ENCODE assay signal across 8 mouse cellular contexts in the genomic region with DNA sequence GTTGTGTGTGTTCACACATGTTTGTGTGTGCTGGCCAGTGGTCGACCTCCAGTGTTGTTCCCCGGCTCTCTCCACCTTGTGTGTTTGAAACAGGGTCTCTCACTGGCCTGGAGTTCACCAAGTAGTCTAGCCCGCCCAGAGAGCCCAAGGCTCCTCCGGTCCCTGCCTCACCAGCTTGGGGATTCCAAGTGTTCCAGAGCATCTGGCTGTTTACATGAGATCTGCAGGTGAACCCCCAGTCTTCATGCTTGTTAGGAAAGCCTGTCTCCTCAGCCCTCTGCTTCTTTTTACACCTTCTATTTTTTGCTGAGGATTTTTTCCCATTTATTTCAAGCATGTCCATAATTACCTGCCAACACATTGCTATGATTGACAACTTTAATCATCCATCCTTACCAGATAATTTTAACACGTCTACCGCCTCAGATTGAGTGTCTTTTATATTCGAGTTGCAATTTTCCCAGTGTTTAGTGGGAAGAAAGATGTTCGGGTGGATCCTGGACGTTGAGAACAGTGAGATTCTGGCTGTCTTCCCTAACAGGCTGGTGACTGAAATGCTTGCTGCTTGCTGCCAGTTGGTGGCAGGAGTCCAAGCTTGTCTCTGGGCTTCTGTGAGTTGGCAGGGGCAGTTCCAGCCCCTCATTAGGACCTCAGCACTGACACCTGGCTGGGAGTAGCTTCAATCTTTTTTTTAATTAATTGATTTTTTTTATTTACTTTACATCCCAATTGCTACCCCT. TPM values are rescaled to one million over a fixed set of nuclear protein-coding genes. Genes with fewer than 3 reads are reported as not detected.
DNase-seq lines count a peak whose midpoint lies in the region; ATAC-seq and TF ChIP-seq lines count a peak whose summit lies in the region.

No protein-coding gene starts in this region.

- H3K36me3 ChIP-seq in MEL (ENCODE audit: control insufficient read depth in 1 of 2, insufficient read depth in 2 of 2, low read length in 2 of 2) = no peaks in the 10 kb centered on the region

- H3K79me2 ChIP-seq in MEL (ENCODE audit: control insufficient read depth, insufficient read depth, low read length, poor library complexity) = no peaks in the 10 kb centered on the region

- no peaks in the 10 kb centered on the region for H3K4me1 ChIP-seq in MEL (ENCODE audit: control insufficient read depth in 1 of 2, insufficient read depth in 2 of 2, low read length in 2 of 2)

- ATAC-seq in granulocyte monocyte progenitor cell, adult 5-6 weeks (replicated peaks; ENCODE audit: poor library complexity, severe bottlenecking) = no peak

- no peak overlapping the region for H3K9ac ChIP-seq in MEL (ENCODE audit: control insufficient read depth, low read depth, low read length, poor library complexity, severe bottlenecking)

- TF ChIP-seq EP300 in MEL (IDR thresholded peaks at IDR 0.05; ENCODE audit: low read depth in 1 of 2, low read length in 2 of 2) = no peak

- no peaks in the 10 kb centered on the region for H3K9me3 ChIP-seq in MEL (replicated peaks; ENCODE audit: insufficient read depth, low read length)

- TF ChIP-seq CTCF in MEL (IDR thresholded peaks at IDR 0.05 in 2 of 3, conservative IDR thresholded peaks at IDR 0.05 in 1 of 3; ENCODE audit: control insufficient read depth in 1 of 3, insufficient read depth in 1 of 3, low read depth in 2 of 3, low read length in 3 of 3, poor library complexity in 1 of 3, severe bottlenecking in 1 of 3) = peak in 2 of 3 experiments; percentile 12 to 27; a peak in 3 of 6 replicates

- H3K27me3 ChIP-seq in MEL (ENCODE audit: control insufficient read depth in 1 of 2, insufficient read depth in 2 of 2, low read length in 2 of 2) = peaks cover 3 to 6% of the 10 kb centered on the region in 2 experiments; a peak in 3 of 4 replicates

- H3K27ac ChIP-seq in MEL (ENCODE audit: control insufficient read depth, low read depth, low read length) = no peak overlapping the region

- H3K4me3 ChIP-seq in MEL (ENCODE audit: control insufficient read depth in 1 of 2, insufficient read depth in 1 of 2, low read depth in 2 of 2, low read length in 2 of 2) = no peak overlapping the region

- TF ChIP-seq RAD21 in MEL (IDR thresholded peaks at IDR 0.05; ENCODE audit: low read depth, low read length) = no peak

- no peak for TF ChIP-seq POLR2A in MEL (IDR thresholded peaks at IDR 0.05; ENCODE audit: control insufficient read depth in 1 of 2, insufficient read depth in 1 of 2, low read depth in 1 of 2, low read length in 2 of 2, poor library complexity in 1 of 2)

- DNase-seq in gastrocnemius, postnatal 10 days = peak; percentile 28
- DNase-seq in gastrocnemius, postnatal 25 days = no peak
- DNase-seq in MEL (ENCODE audit: low read depth, low spot score) = no peak
- peak; percentile 83 to 84 for DNase-seq in cerebellum, postnatal 36 days
- DNase-seq in layer of hippocampus, postnatal 10 days (ENCODE audit: low spot score in 2 of 2) = peak; percentile 83 to 85
- peak; percentile 76 for DNase-seq in telencephalon, adult 2 months (ENCODE audit: low read depth, low spot score)
- DNase-seq in embryo, embryonic 11 days = no peak

TF ChIP-seq in MEL, 35 proteins besides CTCF, POLR2A, EP300 and RAD21:
- TF ChIP-seq MYC (IDR thresholded peaks at IDR 0.05; ENCODE audit: low read depth, low read length) (no peak), SMC3 (IDR thresholded peaks at IDR 0.05; ENCODE audit: low read depth, low read length) (peak; percentile 19; the same call in 1 of the 2 replicates), ETS1 (IDR thresholded peaks at IDR 0.05; ENCODE audit: low read depth, low read length) (no peak), ZMIZ1 (IDR thresholded peaks at IDR 0.05; ENCODE audit: low read depth, low read length) (no peak), KAT2A (conservative IDR thresholded peaks at IDR 0.05; ENCODE audit: low read depth, low read length) (no peak), NELFE (IDR thresholded peaks at IDR 0.05; ENCODE audit: low read depth, low read length) (no peak), MEF2A (IDR thresholded peaks at IDR 0.05; ENCODE audit: extremely low read depth, insufficient replicate concordance, low read depth, low read length, poor library complexity, severe bottlenecking) (no peak)

RNA-seq across cellular contexts. Expression of a gene that starts 15.6 kb away (rescaled TPM):
- total RNA-seq in gastrocnemius, postnatal 10 days (2021) = under 1 TPM; 0.05 to 0.07 TPM
- total RNA-seq in gastrocnemius, postnatal 25 days (2021) = not detected
- 2.1 and 3.9 TPM in 2 replicates for total RNA-seq in MEL (2012; rRNA removed)
- polyA plus RNA-seq in MEL (2012; ENCODE audit: insufficient read depth in 1 of 2, insufficient read length in 2 of 2, low read depth in 1 of 2, low replicate concordance in 2 of 2, missing spikeins in 1 of 2) = 1 to 10 TPM in 1 of 2 experiments, not detected in 1; 7.9 TPM
- 10 to 100 TPM; 16.7 to 19.0 TPM for total RNA-seq in layer of hippocampus, postnatal 10 days (2021)
- total RNA-seq in granulocyte monocyte progenitor cell, adult 5-6 weeks (2014; fragmentation: Nextera tagmentation) = not detected in 2 replicates
- not detected in 2 replicates for total RNA-seq in granulocyte monocyte progenitor cell, adult 5-6 weeks (2017)

Comparison
In these comparisons a context has a peak if more than half of its experiments do, and no peak if none do; other contexts are left out.
1. DNase-seq: peak in gastrocnemius, postnatal 10 days (single experiment), cerebellum, postnatal 36 days (2 of 2), layer of hippocampus, postnatal 10 days (2 of 2) and telencephalon, adult 2 months (single experiment); none in gastrocnemius, postnatal 25 days (single experiment), MEL (single experiment) and embryo, embryonic 11 days (single experiment).